Mouse (Mus musculus): Measurements from ENCODE around the gene Gm20388. TPM values are rescaled to one million over a fixed set of nuclear protein-coding genes. Genes with fewer than 3 reads are reported as not detected.

Gene Gm20388
- polyA plus RNA-seq, 1 experiment from 2014 or later: 12.4 TPM

DNA sequence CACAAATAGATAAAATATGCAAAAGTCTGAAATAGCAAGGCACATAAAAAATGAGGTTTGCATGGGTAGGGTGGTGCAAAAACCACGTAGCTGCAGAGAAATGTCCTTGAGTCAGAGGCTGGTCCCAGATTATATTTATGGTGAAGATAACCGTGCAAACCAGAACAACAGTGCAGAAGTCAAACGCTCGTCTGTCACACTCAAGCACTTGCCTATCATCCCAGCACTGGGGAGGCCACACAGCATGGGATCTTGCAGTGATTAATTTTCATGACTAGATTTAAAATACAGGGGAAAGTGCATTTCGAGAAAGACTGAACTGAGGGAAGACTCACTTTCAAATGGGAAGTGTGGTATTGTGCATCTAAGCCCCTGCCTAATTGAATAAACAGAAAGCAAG lies 3083.1 kb downstream of the Gm20388 start:
- H3K4me2 ChIP-seq (ENCODE audit: low read length): no peak overlapping the region
- no peaks in the 10 kb centered on the region for H3K9me3 ChIP-seq (ENCODE audit: control insufficient read depth, low read length)
- H3K4me3 ChIP-seq (ENCODE audit: low read length): no peak overlapping the region
- peaks cover 5% of the 10 kb centered on the region; the same call in 1 of the 2 replicates for H3K4me1 ChIP-seq (ENCODE audit: control insufficient read depth, insufficient read depth, low read depth, low read length)
- WGBS: 54% methylated on average over 5 of the region's 5 CpGs
- H3K36me3 ChIP-seq (ENCODE audit: control insufficient read depth, insufficient read depth, low read length): no peaks in the 10 kb centered on the region
- H3K27me3 ChIP-seq (replicated peaks; ENCODE audit: control insufficient read depth, insufficient read depth, low read length): no peaks in the 10 kb centered on the region
- no peak for ATAC-seq
- no peak overlapping the region for H3K27ac ChIP-seq (ENCODE audit: low read depth, low read length)
- H3K9ac ChIP-seq (ENCODE audit: low read depth, low read length): no peak overlapping the region

DNA sequence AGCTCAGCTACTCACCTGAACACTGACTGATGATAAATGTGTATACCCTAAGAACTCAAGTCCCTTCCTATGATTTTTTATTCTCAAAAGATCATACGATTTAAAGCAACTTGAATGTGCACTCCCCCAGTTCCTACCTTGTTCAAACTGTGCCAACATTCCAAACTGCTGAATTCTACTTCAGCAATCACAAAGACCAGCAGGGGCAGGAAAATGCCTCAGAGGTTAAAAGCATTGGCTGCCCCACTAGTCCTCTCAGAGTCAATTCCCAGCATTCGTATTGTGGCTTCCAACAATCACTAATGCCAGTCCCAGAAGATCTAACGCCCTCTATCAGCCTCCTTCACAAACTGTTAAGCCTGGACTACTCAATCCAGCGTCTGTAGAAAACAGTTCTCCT lies 3087.3 kb downstream of the Gm20388 start:
- H3K9me3 ChIP-seq (ENCODE audit: control insufficient read depth, low read length): no peaks in the 10 kb centered on the region
- ATAC-seq: no peak
- no peaks in the 10 kb centered on the region for H3K27me3 ChIP-seq (replicated peaks; ENCODE audit: control insufficient read depth, insufficient read depth, low read length)
- no peak overlapping the region for H3K9ac ChIP-seq (ENCODE audit: low read depth, low read length)
- 75% methylated on average over 4 of the region's 4 CpGs for WGBS
- H3K27ac ChIP-seq (ENCODE audit: low read depth, low read length): no peak overlapping the region
- peaks cover 5% of the 10 kb centered on the region; the same call in 1 of the 2 replicates for H3K4me1 ChIP-seq (ENCODE audit: control insufficient read depth, insufficient read depth, low read depth, low read length)
- H3K4me3 ChIP-seq (ENCODE audit: low read length): no peak overlapping the region
- no peak overlapping the region for H3K4me2 ChIP-seq (ENCODE audit: low read length)
- H3K36me3 ChIP-seq (ENCODE audit: control insufficient read depth, insufficient read depth, low read length): no peaks in the 10 kb centered on the region

- no peaks in the 10 kb centered on the region for H3K27me3 ChIP-seq (replicated peaks; ENCODE audit: control insufficient read depth, insufficient read depth, low read length)
- 68% methylated on average over 2 of the region's 2 CpGs for WGBS
- H3K9me3 ChIP-seq (ENCODE audit: control insufficient read depth, low read length): no peaks in the 10 kb centered on the region
- peaks cover 5% of the 10 kb centered on the region for H3K4me1 ChIP-seq (ENCODE audit: control insufficient read depth, insufficient read depth, low read depth, low read length)
- ATAC-seq: no peak
- no peaks in the 10 kb centered on the region for H3K36me3 ChIP-seq (ENCODE audit: control insufficient read depth, insufficient read depth, low read length)
- H3K4me2 ChIP-seq (ENCODE audit: low read length): no peak overlapping the region
- H3K9ac ChIP-seq (ENCODE audit: low read depth, low read length): no peak overlapping the region
- H3K27ac ChIP-seq (ENCODE audit: low read depth, low read length): no peak overlapping the region
- H3K4me3 ChIP-seq (ENCODE audit: low read length): no peak overlapping the region
Observed at GRCm38 (mm10) chr8:123000311-123000710, 3089.7 kb downstream of the Gm20388 start.

GRCm38 (mm10) chr8:123004033-123004922 lies 3093.6 kb downstream of the Gm20388 start:
- no peaks in the 10 kb centered on the region for H3K36me3 ChIP-seq (ENCODE audit: control insufficient read depth, insufficient read depth, low read length)
- H3K9ac ChIP-seq (ENCODE audit: low read depth, low read length): no peak overlapping the region
- no peak overlapping the region for H3K27ac ChIP-seq (ENCODE audit: low read depth, low read length)
- no peaks in the 10 kb centered on the region for H3K27me3 ChIP-seq (replicated peaks; ENCODE audit: control insufficient read depth, insufficient read depth, low read length)
- 67% methylated on average over 14 of the region's 14 CpGs for WGBS
- no peak overlapping the region for H3K4me3 ChIP-seq (ENCODE audit: low read length)
- H3K4me2 ChIP-seq (ENCODE audit: low read length): no peak overlapping the region
- no peak for ATAC-seq
- H3K9me3 ChIP-seq (ENCODE audit: control insufficient read depth, low read length): no peaks in the 10 kb centered on the region
- H3K4me1 ChIP-seq (ENCODE audit: control insufficient read depth, insufficient read depth, low read depth, low read length): peaks cover 3% of the 10 kb centered on the region

- H3K27me3 ChIP-seq (replicated peaks; ENCODE audit: control insufficient read depth, insufficient read depth, low read length): no peaks in the 10 kb centered on the region
- H3K27ac ChIP-seq (ENCODE audit: low read depth, low read length): no peak overlapping the region
- H3K4me2 ChIP-seq (ENCODE audit: low read length): no peak overlapping the region
- peaks cover 3% of the 10 kb centered on the region for H3K4me1 ChIP-seq (ENCODE audit: control insufficient read depth, insufficient read depth, low read depth, low read length)
- ATAC-seq: no peak
- 71% methylated on average over 3 of the region's 3 CpGs for WGBS
- H3K4me3 ChIP-seq (ENCODE audit: low read length): no peak overlapping the region
- no peak overlapping the region for H3K9ac ChIP-seq (ENCODE audit: low read depth, low read length)
- H3K9me3 ChIP-seq (ENCODE audit: control insufficient read depth, low read length): no peaks in the 10 kb centered on the region
- H3K36me3 ChIP-seq (ENCODE audit: control insufficient read depth, insufficient read depth, low read length): no peaks in the 10 kb centered on the region
Observed at GRCm38 (mm10) chr8:123005328-123005727, 3094.7 kb downstream of the Gm20388 start.

DNA sequence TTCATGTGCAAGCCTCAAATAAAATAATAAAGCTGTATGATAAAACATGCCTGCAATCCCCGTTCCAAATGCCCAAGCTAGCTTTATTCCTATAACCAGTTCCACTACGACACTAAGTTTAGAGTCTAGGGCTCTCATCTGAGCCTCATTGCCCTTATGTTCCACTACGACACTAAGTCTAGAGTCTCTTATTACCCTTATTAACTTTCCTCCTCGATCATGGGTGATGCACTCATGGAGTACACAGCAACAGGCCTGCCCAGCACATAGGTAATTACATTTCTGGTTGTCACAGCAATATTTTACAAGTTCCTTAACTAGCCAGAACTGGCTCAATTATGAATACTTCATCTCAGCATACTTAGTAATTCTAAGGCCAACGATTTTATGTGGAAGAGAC lies 3095.2 kb downstream of the Gm20388 start:
- Histone ChIP-seq H3K4me2 (ENCODE audit: low read length) (no peak overlapping the region), H3K4me3 (ENCODE audit: low read length) (no peak overlapping the region), H3K9me3 (ENCODE audit: control insufficient read depth, low read length) (no peaks in the 10 kb centered on the region), H3K27me3 (replicated peaks; ENCODE audit: control insufficient read depth, insufficient read depth, low read length) (no peaks in the 10 kb centered on the region), H3K27ac (ENCODE audit: low read depth, low read length) (no peak overlapping the region), H3K4me1 (ENCODE audit: control insufficient read depth, insufficient read depth, low read depth, low read length) (peaks cover 3% of the 10 kb centered on the region), H3K36me3 (ENCODE audit: control insufficient read depth, insufficient read depth, low read length) (no peaks in the 10 kb centered on the region), H3K9ac (ENCODE audit: low read depth, low read length) (no peak overlapping the region)
- WGBS: 82% methylated on average over 5 of the region's 5 CpGs
- ATAC-seq: no peak

DNA sequence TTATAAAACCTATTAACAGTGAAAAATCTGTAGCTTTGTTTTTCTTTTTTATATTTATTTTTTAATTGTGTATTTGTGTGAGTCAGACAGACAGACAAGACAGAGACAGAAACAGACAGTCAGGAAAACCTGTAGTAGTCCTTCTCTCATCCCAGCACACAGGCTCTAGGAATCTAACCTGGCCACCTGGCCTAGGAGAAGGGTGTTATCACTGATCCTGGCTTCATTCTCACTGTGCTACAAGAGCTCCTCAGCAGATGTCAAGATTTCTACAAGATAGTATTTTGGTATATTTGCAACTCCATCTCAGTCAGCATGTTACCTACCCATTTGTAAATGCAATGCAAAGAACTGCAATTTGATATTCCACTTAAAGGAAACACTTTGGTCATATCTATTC lies 3100.7 kb downstream of the Gm20388 start:
- no peak for ATAC-seq

DNA sequence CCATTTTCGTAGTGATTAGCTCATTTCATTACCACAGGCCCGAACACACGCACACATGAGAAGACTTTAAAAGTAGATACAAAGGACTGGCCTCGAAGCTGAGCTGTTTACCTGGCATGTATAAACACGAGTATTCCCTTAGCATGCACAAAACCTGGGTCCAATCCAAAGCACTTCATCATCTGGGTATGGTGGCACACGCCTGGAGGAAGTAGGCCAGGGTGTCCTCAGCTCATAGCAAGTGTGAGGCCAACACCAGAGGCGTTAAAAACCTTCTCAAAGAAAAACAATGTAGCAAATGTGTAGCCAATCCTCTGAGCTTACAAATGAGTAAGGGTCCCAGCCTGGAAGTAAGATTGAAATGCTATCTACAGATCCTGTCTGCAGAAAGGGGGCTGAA lies 3103.8 kb downstream of the Gm20388 start:
- Histone ChIP-seq H3K27ac (ENCODE audit: low read depth, low read length) (no peak overlapping the region), H3K27me3 (replicated peaks; ENCODE audit: control insufficient read depth, insufficient read depth, low read length) (no peaks in the 10 kb centered on the region), H3K4me2 (ENCODE audit: low read length) (no peak overlapping the region), H3K9me3 (ENCODE audit: control insufficient read depth, low read length) (no peaks in the 10 kb centered on the region), H3K4me1 (ENCODE audit: control insufficient read depth, insufficient read depth, low read depth, low read length) (peaks cover 11% of the 10 kb centered on the region), H3K9ac (ENCODE audit: low read depth, low read length) (no peak overlapping the region), H3K4me3 (ENCODE audit: low read length) (no peak overlapping the region), H3K36me3 (ENCODE audit: control insufficient read depth, insufficient read depth, low read length) (no peaks in the 10 kb centered on the region)
- WGBS: 83% methylated on average over 7 of the region's 7 CpGs
- no peak for ATAC-seq

More for the DNA sequence above, 3100.7 kb downstream of the Gm20388 start:
- H3K27me3 ChIP-seq (replicated peaks; ENCODE audit: control insufficient read depth, insufficient read depth, low read length): no peaks in the 10 kb centered on the region
- H3K4me3 ChIP-seq (ENCODE audit: low read length): no peak overlapping the region
- H3K36me3 ChIP-seq (ENCODE audit: control insufficient read depth, insufficient read depth, low read length): no peaks in the 10 kb centered on the region
- no peaks in the 10 kb centered on the region for H3K4me1 ChIP-seq (ENCODE audit: control insufficient read depth, insufficient read depth, low read depth, low read length)
- H3K9ac ChIP-seq (ENCODE audit: low read depth, low read length): no peak overlapping the region
- H3K9me3 ChIP-seq (ENCODE audit: control insufficient read depth, low read length): no peaks in the 10 kb centered on the region
- H3K27ac ChIP-seq (ENCODE audit: low read depth, low read length): no peak overlapping the region
- no peak overlapping the region for H3K4me2 ChIP-seq (ENCODE audit: low read length)

DNA sequence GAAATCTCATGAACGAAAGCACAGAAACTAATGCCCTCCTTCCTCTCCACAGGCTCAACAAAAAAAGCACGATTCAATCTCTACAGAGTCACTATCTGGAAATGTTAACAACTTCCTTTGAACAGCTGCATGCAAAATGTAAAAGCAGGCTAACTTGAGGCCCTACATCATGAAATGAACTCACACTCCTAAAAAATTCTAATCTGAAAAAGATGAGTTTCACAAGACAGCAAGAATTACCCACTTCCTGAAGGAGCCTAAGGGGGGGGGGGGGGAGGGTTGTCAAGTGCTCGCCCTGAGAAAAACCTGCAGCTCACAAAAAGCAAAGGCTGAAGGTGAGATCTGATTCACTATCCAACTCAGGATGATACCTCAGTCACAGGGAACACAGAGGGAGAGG lies 3104.4 kb downstream of the Gm20388 start:
- Histone ChIP-seq H3K27me3 (replicated peaks; ENCODE audit: control insufficient read depth, insufficient read depth, low read length) (no peaks in the 10 kb centered on the region), H3K4me1 (ENCODE audit: control insufficient read depth, insufficient read depth, low read depth, low read length) (peaks cover 12% of the 10 kb centered on the region), H3K36me3 (ENCODE audit: control insufficient read depth, insufficient read depth, low read length) (no peaks in the 10 kb centered on the region), H3K9ac (ENCODE audit: low read depth, low read length) (no peak overlapping the region), H3K9me3 (ENCODE audit: control insufficient read depth, low read length) (no peaks in the 10 kb centered on the region), H3K4me3 (ENCODE audit: low read length) (no peak overlapping the region), H3K4me2 (ENCODE audit: low read length) (no peak overlapping the region), H3K27ac (ENCODE audit: low read depth, low read length) (no peak overlapping the region)
- ATAC-seq: no peak
- WGBS: 82% methylated on average over 3 of the region's 3 CpGs
